Mouse (Mus musculus) retina, postnatal 7 days (tissue): Measurements from ENCODE around the gene Vmn1r1.

Experiments
- DNase-seq: peaks from one replicate; pipeline ENCODE4 v3.0.0-alpha.2; 2012; ENCODE audit warnings: low read depth, low spot score

Vmn1r1 gene

DNA sequence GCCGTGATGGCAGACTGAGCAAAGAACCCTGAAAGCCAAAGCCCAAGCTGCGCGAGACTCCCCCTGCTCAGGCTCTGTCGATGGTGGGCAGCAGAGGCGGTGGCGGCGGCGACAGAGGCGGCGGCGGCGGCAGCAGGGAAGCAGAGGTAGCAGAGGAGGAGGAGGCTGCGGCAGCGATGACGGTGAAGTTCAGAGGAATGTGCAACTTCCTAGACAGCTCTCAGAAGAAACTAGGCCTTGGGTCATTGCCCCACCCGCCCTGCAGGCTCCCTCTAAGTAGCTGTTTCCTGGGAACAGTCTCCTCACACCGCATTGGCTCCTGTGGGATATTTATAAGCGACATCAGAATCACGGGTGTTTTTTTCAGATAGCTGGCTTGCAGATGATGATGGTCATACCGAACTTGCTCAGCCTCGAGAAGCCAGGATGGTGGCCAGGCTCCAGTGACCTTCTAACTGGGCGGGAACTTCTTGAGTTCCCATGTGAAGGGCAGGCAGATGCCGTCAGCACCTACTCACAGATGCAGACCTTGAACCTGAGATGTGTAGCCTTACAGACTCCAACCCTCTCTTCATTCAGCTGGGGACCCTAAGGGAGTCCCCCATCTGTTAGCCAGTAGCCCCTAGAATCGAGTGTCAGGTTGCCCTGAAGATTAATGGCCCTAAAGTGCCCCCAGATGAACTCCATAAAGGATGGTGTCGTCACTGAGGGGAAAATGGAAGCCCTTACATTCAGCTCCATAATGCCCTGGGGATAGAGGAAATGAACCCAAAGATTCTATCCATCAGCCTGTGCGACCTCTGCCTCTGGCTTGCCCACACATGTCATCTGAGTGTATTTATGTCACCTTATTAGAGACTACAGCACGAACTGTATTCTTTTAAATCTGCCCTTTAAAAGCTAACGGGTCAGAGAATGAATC is 26.8 kb downstream of the Vmn1r1 start:
- DNase-seq = no peak

DNA sequence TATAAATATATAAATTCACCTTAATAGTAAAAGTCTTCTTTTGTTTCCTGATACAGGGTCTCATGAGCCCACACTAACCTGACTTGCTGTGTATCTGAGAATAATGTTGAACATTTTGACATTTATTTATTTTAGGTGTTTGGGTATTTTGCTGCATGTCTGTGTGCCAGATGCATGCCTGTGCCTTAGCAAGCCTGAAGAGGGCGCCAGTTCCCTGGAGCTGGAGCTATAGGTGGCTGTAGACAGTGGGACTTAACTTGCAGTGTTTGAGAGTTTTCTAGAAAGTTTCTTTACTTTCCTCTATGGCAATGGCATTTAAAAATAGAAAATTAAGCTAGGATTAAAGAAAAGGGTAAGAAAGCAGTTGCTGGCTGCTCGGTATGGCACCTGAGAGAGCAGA is 33.5 kb downstream of the Vmn1r1 start:
- DNase-seq = no peak

DNA sequence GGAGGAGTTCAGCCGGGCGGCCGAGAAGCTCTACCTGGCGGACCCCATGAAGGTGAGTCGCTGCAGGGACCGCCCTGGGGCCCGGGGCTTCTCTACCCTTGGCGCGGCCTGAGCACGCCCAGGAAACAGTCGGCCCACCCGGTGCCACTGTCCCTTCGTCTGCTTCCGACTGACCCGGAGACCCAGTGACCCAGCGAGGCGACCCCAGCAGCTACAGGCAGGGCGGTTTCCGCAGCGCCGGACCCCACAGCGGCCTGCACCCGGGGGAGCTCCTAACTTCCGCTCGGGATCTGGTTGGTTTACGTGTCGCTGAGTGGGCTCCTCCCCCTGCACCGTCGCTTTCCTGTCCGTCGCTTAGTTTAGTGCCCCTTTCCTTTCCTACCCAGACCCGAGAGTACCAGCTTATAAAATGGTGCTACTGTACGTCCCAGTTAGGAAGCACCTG is 39.3 kb downstream of the Vmn1r1 start:
- DNase-seq = peak; percentile 71

DNA sequence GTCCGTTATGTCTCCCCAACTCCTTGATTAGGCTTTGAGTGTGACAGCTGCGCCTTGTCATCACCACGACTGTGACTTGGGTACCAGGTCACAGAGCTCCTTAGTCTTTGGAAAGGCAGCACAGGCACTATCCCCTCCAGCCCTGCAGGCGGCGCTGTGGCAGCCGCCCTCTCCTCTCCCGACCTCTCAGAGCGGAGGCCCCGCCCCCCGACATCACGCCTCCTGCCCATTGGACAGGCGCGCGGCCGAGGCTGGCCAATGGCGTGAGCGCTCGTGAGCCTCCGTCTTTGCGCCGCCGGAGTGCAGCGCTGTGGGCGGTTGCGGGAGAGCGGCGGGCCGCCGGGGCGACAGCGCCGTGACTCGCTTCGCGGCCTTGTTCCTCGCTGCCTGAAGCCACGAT is 39.8 kb downstream of the Vmn1r1 start, which contains the start of gene Srp9:
Gene Srp9, plus strand, starts transcription at position 232 of the 400 bp plus-strand sequence.
- peak; percentile 98 for DNase-seq

DNA sequence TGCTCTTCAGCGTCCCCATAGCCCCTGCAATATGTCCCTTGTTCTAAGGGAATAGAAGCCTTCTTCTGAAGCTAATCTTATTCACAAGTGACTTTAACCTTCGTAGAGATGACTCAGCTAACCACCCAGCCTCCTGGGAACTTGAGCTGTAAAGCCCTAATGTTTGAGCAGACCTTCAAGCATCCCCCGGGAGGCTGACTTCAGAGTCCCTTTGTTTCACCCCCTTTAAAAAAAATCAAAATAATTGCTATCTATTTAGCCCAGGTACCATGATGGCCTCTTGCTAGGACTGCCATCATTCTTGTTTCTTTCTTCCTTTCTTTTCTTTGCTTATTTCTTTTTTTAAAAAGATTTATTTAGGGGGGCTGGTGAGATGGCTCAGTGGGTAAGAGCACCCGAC is 41.9 kb downstream of the Vmn1r1 start:
- DNase-seq = no peak

DNA sequence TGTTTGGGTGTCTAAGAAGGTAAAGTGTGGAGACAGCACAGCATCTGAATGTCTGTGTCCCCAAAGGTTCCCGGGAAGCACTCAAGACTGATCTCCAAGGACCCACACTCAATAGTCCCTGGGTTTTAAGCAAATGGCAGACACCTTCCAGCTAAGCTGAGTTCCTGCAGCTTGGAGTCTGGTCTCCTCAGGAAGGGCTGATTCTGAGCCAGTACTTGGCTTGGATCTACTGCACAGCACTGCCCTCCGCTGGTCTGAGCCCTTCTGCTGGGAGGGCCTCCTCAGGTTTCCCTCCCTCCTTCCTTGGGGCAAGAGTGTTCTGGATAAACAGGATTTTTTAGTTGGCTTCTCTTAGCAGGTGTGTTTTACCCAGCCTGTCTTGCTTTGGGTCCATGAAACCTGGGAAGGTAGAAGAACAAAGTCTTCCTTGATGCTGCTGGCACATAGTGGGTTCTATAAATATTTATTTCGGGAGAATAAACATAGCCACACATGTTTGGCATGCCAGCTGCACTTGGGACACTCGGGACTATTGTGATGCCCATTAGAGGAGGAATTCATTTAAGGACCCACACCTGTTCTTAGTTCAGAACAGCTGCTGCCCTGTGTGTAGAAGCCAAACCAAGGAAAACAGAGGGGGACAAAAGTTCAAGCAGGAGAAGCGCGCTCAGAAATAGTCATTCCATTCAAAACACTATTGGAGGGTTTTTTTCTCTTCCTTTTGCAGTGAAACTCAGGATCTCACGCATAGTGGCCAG is 48.5 kb downstream of the Vmn1r1 start:
- no peak for DNase-seq

DNA sequence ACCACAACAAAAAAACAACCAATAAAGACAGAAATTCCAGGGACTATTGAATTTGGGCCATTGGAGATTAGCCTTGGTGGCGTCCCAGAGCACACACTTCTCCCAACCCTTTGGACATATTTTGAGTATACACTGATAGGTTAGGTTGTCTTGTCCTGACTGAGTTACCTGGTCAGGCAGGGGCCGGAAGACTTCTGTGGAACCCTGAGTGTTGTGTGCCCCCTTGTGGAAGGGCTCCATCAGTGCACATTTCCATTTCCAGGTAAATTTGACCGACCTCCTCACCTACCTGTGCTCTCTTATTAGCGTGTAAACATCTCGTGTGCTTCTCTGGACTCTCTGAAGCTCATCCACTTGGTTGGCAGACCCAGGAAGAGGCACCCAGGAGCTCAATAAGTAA is 49.1 kb downstream of the Vmn1r1 start:
- DNase-seq = no peak

DNA sequence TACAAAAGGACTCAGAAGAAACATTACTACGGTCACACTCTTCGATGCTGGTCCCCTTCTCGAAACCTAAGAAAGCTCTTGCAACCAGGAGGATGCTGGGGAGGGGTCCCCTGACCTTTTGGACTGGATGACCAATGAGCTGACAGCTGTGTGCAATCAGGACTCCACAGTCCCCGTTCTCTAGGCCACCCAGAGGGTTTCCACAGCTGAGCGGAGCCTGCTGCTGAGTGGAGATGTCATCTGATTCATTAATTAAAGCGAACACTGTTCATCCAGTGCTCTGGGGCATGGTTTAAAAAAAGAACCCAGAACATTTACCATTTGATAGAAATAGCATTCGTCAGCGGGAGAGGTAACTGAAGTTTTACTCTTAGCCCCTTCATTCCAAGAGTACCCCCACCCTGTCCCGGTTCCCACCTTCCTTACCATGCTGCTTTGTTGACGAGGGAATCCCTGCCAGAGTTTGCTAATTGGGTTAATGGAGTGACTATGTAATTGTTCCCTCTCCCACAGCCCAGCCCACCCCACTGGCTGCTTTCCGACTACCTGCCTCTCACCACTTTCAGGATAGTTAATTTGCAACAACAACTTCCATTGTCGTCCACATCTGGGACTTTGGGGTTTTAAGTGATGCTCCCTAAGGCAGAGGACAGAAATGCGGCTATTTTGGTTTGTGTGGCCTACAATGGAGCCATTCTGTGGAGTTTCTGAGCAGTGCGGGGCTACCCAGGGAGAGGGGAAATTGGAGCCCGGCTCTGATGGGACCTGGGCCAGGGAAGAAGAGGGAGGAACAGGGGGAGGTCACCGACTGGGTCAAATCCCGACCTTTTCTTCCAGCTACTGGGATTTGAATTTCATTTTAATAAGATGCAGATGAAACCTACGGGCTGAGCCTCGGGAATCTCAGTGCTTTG is 50.4 kb downstream of the Vmn1r1 start:
- no peak for DNase-seq

DNA sequence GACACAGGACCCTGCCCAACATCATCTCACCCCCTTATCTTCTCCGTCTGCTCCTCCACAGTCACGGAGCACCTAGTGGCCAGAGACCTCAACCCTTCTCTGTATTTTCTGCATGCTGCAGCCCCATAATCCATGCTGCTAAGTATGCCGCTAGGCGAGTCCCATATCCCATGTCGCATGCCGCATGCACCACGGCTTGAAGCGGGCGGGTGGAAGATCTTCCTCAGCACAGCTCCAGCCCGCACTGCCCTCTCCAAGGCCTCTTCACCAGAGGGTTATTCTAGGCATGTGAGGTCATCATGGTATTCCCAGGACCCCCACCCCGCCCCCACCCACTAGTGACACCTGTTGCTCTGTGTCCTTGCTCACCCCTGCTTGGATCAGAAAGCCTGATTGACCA is 51.2 kb downstream of the Vmn1r1 start:
- no peak for DNase-seq

DNA sequence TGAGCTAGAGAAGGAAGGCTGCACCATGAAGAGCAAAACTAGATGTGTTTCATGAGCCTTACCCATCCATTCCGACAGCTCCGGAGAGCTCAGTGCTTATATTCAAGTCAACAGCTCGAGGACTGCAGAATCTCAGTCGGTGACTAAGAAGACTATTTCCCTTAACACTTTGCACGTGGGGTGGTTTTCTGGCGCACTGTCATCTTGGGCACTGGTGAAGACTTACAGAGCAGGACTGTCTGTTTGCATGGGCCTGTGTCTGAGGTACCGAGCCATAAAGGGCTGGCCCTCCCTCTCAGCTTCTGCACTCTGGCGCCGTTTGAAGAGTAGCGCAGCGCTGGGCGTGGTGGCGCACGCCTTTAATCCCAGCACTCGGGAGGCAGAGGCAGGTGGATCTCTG is 51.9 kb downstream of the Vmn1r1 start:
- DNase-seq = no peak

DNA sequence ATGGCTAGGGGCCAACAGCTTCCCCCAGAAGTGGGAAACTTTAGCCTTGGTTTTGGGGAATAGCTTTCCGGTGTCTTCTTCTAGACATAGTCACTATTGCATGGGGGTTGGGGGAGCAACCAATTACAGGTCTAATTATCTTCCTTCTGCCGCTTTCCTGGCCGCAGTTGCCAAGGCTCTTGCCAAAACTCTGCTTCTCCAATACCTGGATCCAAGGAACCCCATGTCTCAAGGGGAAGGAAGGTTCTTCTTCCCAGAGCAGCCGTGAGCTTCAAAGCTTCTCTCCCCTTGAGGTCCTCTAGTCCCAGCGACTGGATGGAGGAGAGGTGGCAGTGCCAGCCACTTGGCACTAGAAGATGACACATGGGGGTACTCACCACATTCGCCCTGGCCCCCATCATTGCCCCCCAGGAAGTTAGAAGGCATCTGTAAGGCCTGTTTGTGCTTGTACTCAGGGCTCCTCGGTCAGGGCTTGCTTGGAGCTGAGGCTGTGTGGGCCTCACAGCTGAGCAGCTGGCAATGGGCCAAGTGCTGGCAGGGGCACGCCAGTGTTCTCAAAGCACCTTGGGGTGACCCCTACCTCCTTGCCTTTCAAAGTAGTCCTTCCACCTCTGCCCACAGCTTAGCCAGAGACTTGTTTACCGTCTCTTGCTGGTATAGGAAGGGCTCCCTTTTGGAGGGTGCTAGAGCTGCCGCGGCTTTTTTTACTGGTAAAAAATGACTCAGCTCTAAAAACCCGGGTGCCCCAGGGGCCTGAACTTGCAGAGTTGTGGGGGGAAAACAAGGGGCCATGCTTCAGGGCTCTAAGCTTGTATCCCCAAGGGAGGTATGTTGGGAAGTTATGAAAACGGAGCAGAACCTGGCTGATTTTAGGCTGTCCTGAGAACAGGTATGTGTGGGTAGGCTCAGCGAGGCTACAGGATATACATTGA is 52.6 kb downstream of the Vmn1r1 start:
- DNase-seq = no peak

DNA sequence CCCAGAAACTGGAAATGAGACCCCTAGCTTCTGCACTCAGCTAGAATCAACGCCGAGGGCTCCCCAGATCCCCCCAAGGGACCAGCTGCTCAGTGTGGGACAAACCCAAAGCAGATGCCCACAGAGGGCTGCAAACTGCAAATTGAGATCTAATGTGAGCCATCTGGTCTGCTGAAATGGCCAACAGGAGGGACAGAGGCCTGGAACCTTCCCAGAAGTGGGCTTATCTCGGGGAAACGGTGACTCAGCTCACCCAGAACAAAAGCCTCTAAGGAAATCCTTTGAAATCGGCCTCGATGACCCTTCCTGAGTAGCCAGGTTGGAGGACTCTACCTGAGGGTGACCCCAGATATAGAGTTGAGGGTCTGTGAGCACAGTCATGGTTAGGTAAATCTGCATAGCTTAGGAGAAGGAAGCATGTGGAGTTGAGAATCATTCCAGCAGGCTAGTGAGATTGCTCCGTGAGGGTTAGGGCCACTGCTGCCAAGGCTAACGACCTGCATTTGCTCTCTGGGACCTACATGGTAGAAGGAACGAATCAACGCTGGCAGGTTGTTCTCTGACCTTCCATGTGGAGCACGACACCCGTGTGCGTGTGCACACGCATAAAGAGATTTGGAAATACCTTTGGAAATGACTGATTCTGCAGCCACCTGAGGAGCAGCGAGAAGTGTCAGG is 53.4 kb downstream of the Vmn1r1 start:
- DNase-seq = no peak

DNA sequence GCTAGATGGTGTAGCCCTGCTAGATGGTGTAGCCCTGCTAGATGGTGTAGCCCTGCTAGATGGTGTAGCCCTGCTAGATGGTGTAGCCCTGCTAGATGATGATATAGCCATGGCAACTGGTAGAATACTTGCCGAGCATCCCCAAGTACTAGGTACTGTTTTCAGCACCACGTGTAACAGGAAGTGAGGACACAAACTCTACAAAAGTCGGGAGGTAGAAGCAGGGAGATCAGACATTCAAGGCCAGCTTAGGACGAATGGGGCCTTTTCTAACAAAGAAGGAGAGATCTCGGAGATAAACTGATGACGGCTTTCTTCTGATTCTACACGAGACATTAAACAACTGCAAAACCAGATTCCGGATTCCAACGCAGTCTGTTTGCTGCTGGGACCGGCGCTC is 54.1 kb downstream of the Vmn1r1 start:
- no peak for DNase-seq

DNA sequence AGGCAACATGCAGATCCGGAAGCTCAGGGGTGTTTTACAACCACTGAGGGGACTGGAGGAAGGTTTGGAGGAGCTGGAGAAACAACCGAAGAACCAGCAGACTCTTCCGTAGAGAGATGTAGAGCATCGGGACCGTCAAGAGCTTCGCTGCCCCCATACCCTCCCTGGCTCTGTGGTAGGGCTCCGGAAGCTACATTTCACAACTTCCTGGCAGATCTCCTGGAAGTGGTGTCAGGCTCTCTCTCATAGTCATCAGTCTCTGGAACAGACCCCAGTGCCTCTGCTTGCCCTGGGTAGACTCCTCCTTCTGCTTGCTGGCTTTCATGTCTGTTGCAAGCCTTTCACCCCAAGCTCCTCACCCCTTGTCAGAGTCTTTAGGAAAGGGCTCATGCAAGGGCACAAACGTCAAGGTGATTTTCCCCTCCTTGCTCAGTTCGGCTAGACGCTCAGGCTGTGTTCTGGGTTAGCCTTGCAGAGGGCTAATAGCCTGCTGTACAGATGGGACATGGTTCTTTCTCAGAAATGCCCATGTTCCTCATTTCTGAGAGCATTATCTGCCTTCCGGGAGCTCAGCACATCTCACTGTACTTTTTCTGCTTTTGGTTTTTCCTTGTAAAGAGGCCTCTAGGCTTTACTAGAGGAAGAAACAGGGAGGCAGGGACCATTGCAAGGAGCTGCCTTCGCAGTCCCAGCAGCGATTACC is 55.7 kb downstream of the Vmn1r1 start:
- DNase-seq = no peak

DNA sequence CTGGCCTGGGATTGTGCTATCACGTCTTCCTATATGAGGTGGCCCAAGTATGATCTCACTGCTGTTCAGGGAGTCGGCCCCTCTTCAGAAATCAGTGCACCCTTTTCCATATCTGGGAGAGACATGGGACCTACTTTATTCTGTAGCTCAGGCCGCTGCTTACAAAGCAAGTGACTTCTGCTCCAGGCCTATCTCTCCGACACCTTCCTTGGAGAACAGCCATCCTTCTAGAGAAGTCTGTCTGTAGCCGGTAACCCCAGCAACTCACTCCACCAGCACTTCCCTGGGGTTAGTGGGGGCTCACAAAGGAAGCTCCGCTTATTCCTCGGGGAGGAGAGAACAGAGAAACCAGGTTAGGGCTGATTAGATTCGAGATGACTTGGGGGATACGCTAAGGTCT is 57.0 kb downstream of the Vmn1r1 start:
- no peak for DNase-seq

DNA sequence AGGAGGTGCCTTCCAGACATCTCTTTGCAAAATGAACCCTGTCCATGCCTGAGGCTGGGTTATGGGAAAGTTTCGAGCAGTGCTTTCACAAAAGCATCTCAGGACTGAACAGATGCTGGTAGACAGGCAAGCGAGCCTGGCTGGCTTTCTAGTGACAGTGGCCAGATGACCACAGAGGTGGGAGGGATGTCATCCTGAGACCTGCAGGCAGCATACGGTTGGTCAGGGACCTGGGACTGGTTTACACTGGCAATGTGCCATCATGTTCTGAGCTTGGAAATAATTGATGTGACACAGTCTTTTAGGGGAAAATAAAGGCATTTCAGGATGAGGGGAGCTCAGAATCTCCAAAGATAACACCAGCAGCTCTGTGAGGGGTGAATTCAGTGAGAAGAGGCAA is 59.3 kb downstream of the Vmn1r1 start:
- no peak for DNase-seq
